Mouse (Mus musculus) heart, postnatal 10 days (tissue): ENCODE data around the gene Gm20518. TPM values are rescaled to one million over a fixed set of nuclear protein-coding genes. Genes with fewer than 3 reads are reported as not detected.

Source experiments
- DNase-seq, 2 experiments: peaks; one replicate each; pipeline ENCODE4 v3.0.0; 2021
- intact Hi-C: fragments of 180-260 bp; cut with DNase I; formaldehyde crosslinking; loops from one replicate; pipeline ENCODE4 v1.15.1; 2025
- total RNA-seq, 2 experiments: library from RNA; stranded (reverse); gene quantifications; 2 replicates each; pipeline ENCODE4 v1.2.3; 2021

Gene Gm20518
- total RNA-seq, 2 experiments from 2014 or later: 0.17 to 0.19 TPM

- DNase-seq: no peak
- intact Hi-C loops: loop anchor here (5.0 kb wide), 1 partner anchor 41 kb away; no protein-coding TSS in a partner anchor
Measured at GRCm38 (mm10) chr16:17813173-17813572, 78.3 kb downstream of the Gm20518 start.

- peak; percentile 65 to 68 for DNase-seq
- intact Hi-C loops: loop anchor here (1.0 to 5.0 kb wide), 2 partner anchors 40 to 68 kb away; no protein-coding TSS in a partner anchor
Measured at GRCm38 (mm10) chr16:17812120-17812519, 79.4 kb downstream of the Gm20518 start.

GRCm38 (mm10) chr16:17809711-17810110 is 81.8 kb downstream of the Gm20518 start:
- intact Hi-C loops: loop anchor here (5.0 kb wide), 1 partner anchor 37 kb away; no protein-coding TSS in a partner anchor
- DNase-seq: peak; percentile 69 to 78

GRCm38 (mm10) chr16:17809125-17809524 is 82.3 kb downstream of the Gm20518 start:
- intact Hi-C loops: no loop called here
- no peak for DNase-seq

- intact Hi-C loops: no loop called here
- DNase-seq: peak; percentile 89 to 90
Measured at GRCm38 (mm10) chr16:17807192-17808009, 84.1 kb downstream of the Gm20518 start.

GRCm38 (mm10) chr16:17806581-17807191 is 84.8 kb downstream of the Gm20518 start:
- DNase-seq: peak; percentile 43 to 54
- intact Hi-C loops: no loop called here

- no peak for DNase-seq
- intact Hi-C loops: no loop called here
Measured at GRCm38 (mm10) chr16:17804982-17805381, 86.5 kb downstream of the Gm20518 start.

- DNase-seq: no peak
- intact Hi-C loops: no loop called here
Measured at GRCm38 (mm10) chr16:17804449-17804912, 87.0 kb downstream of the Gm20518 start.

GRCm38 (mm10) chr16:17803675-17804448 is 87.6 kb downstream of the Gm20518 start:
- DNase-seq: no peak
- intact Hi-C loops: no loop called here

GRCm38 (mm10) chr16:17802839-17803674 is 88.4 kb downstream of the Gm20518 start:
- peak; percentile 49 to 57 for DNase-seq
- intact Hi-C loops: no loop called here

- intact Hi-C loops: no loop called here
- DNase-seq: no peak
Measured at GRCm38 (mm10) chr16:17802456-17802838, 89.0 kb downstream of the Gm20518 start.

GRCm38 (mm10) chr16:17801777-17802455 is 89.6 kb downstream of the Gm20518 start:
- intact Hi-C loops: no loop called here
- no peak for DNase-seq

GRCm38 (mm10) chr16:17799584-17799983 is 91.9 kb downstream of the Gm20518 start:
- DNase-seq: no peak
- intact Hi-C loops: no loop called here

GRCm38 (mm10) chr16:17798321-17799180 is 92.9 kb downstream of the Gm20518 start:
- peak; percentile 75 to 77 for DNase-seq
- intact Hi-C loops: no loop called here

GRCm38 (mm10) chr16:17797812-17798311 is 93.6 kb downstream of the Gm20518 start:
- DNase-seq: peak; percentile 38 to 57
- intact Hi-C loops: no loop called here

GRCm38 (mm10) chr16:17796971-17797811 is 94.3 kb downstream of the Gm20518 start, which contains the start of gene Scarf2:
TSS of gene Scarf2 (plus strand) at chr16:17797282.
- intact Hi-C loops: no loop called here
- DNase-seq: peak; percentile 69

GRCm38 (mm10) chr16:17796519-17796918 is 95.0 kb downstream of the Gm20518 start:
- DNase-seq: no peak
- intact Hi-C loops: no loop called here
